Mouse (Mus musculus) urinary bladder, postnatal 36 days (tissue): ENCODE results near the gene Pafah1b2.

Experiments used
- DNase-seq, 2 experiments: peaks; one replicate each; pipeline ENCODE4 v3.0.0; 2022; ENCODE audit warnings: low spot score in 2 of 2, mixed read lengths in 1 of 2

Pafah1b2 gene

GRCm38 (mm10) chr9:45942916-45943315 is 69.6 kb downstream of the Pafah1b2 start:
- no peak for DNase-seq

GRCm38 (mm10) chr9:45942464-45942863 is 70.0 kb downstream of the Pafah1b2 start:
- no peak for DNase-seq

GRCm38 (mm10) chr9:45941329-45941888 is 71.1 kb downstream of the Pafah1b2 start:
- DNase-seq, result no peak

- DNase-seq, result no peak
These were observed 72.7 kb downstream of the Pafah1b2 start for GRCm38 (mm10) chr9:45939794-45940193.

- DNase-seq, result no peak
These were observed 73.4 kb downstream of the Pafah1b2 start for GRCm38 (mm10) chr9:45938952-45939637.

- DNase-seq, result no peak
These were observed 74.4 kb downstream of the Pafah1b2 start for GRCm38 (mm10) chr9:45938088-45938487.

- DNase-seq, result peak; percentile 31 to 65
These were observed 75.6 kb downstream of the Pafah1b2 start for GRCm38 (mm10) chr9:45936883-45937282.

GRCm38 (mm10) chr9:45935628-45936210 is 76.8 kb downstream of the Pafah1b2 start, which contains the start of gene Tagln:
Tagln (minus strand) TSS chr9:45936058.
- DNase-seq, result peak in 1 of 2 experiments; percentile 26

GRCm38 (mm10) chr9:45932571-45933415 is 79.7 kb downstream of the Pafah1b2 start:
- DNase-seq, result no peak

- no peak for DNase-seq
These were observed 80.5 kb downstream of the Pafah1b2 start for GRCm38 (mm10) chr9:45931958-45932357.

GRCm38 (mm10) chr9:45929285-45929684 is 83.2 kb downstream of the Pafah1b2 start:
- DNase-seq, result no peak

GRCm38 (mm10) chr9:45919895-45920294 is 92.6 kb downstream of the Pafah1b2 start:
- DNase-seq, result no peak

GRCm38 (mm10) chr9:45917041-45917934 is 95.2 kb downstream of the Pafah1b2 start:
- peak in 1 of 2 experiments; percentile 74 for DNase-seq

- DNase-seq, result no peak
These were observed 96.8 kb downstream of the Pafah1b2 start for GRCm38 (mm10) chr9:45915659-45916058.
